Mouse (Mus musculus): ENCODE data around the gene Rab40c. TPM values are rescaled to one million over a fixed set of nuclear protein-coding genes. Genes with fewer than 3 reads are reported as not detected.
A peak's percentile ranks its signal among the peaks of the same experiment; 100 is the strongest.

The Rab40c gene
- polyA plus RNA-seq, 1 experiment from 2014 or later = 6.5 TPM

DNA sequence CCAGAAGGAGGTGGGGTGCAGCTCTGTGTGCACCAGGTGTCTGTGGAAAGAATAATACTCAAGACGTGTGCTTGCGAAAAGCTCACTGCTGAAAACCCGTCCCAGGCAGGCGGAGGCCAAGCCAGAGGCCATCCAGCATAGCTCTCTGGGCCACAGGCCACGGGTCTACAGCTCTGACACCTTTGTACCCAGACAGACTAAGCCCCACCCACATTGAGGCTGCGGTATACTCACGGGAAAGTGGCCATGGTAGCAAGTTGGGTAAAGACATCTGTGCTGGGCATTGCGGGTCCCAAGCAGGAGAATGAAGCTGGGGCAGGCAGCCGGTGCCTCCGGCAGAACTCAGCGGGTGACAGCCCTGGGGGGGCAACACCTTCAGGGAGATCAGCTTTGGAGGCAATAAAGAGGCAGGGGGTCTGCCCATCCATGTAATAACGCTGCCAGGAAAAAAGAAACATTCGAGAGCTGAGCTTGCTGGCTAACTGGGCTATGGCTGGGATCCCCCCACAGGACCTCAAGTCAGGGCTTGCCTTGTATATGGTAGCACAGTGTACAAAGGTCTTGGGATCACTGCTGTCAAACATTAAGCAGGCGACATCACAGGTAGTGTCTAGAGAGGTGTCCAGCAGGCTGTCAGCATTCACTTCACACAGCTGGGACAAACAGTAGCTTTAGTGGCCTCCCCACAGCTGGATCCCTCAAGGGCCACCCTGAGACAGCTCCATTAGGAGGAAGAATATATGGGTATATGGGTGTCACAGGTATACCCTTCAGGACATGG, 79.9 kb downstream of the Rab40c start:
- ATAC-seq (ENCODE audit: low read depth) (no peak), DNase-seq (no peak)
- H3K9me3 ChIP-seq (replicated peaks) = no peaks in the 10 kb centered on the region
- peak overlapping the region; percentile 50 for H3K27ac ChIP-seq
- H3K4me2 ChIP-seq = peak overlapping the region; percentile 9; the same call in 1 of the 2 replicates
- H3K4me3 ChIP-seq (replicated peaks) = no peak overlapping the region
- peaks cover 74% of the 10 kb centered on the region for H3K36me3 ChIP-seq
- WGBS (ENCODE audit: insufficient replicate concordance) = 80% methylated on average over 14 of the region's 14 CpGs
- no peaks in the 10 kb centered on the region for H3K27me3 ChIP-seq
- peaks cover 78% of the 10 kb centered on the region for H3K4me1 ChIP-seq (replicated peaks)
- no peak overlapping the region; the same call in 1 of the 2 replicates for H3K9ac ChIP-seq

DNA sequence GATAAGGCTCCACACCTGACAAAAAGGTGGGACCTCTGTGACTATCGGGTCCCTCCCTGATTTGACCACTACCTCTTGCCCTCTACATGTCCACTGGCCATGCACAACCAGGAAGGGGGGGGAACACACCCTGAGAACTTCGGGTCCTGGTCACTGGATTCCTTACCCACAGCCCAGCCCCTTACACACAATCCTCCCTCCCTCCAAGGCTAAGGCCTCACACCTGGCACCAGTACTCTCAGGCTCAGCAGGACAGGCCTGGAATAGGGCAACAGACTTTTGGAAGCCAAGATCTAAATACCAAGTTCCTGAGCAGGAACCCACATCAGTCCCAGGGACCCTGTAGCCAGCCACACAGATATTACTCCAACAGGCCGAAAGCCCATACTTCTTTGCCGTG, 80.6 kb downstream of the Rab40c start:
- WGBS (ENCODE audit: insufficient replicate concordance) = 71% methylated on average over 4 of the region's 4 CpGs
- peak overlapping the region; percentile 50; the same call in 1 of the 2 replicates for H3K27ac ChIP-seq

DNA sequence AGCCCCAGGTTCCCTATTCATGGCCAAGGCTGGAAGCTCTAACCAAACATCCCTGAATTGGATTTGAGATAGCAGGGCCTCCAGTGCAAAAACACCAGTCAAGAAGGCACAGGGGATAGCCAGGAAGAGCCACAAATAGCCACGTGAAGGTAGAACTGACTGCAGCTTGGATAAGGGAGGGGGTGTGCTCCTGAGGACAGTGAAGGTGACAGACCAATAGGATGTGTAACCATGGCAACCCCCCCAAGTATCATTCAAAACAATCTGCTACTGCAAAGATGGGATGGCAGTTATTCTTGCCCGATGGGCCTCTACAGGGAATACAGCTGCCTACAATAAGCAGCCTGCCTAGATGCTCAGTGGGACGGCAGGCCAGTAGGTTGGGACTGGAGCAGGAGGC, 82.0 kb downstream of the Rab40c start:
- peaks cover 74% of the 10 kb centered on the region for H3K4me1 ChIP-seq (replicated peaks)
- no peaks in the 10 kb centered on the region for H3K27me3 ChIP-seq
- ATAC-seq (ENCODE audit: low read depth) (no peak), DNase-seq (no peak)
- peaks cover 67% of the 10 kb centered on the region for H3K36me3 ChIP-seq
- WGBS (ENCODE audit: insufficient replicate concordance) = 52% methylated on average over 3 of the region's 3 CpGs
- H3K27ac ChIP-seq = peak overlapping the region; percentile 47; the same call in 1 of the 2 replicates
- no peak overlapping the region for H3K4me3 ChIP-seq (replicated peaks)
- no peak overlapping the region for H3K4me2 ChIP-seq
- H3K9me3 ChIP-seq (replicated peaks) = no peaks in the 10 kb centered on the region
- H3K9ac ChIP-seq = peak overlapping the region; percentile 61

More for the DNA sequence above, 80.6 kb downstream of the Rab40c start:
- Histone ChIP-seq H3K9me3 (replicated peaks) (no peaks in the 10 kb centered on the region), H3K4me3 (replicated peaks) (no peak overlapping the region), H3K9ac (no peak overlapping the region; the same call in 1 of the 2 replicates), H3K4me2 (no peak overlapping the region), H3K27me3 (no peaks in the 10 kb centered on the region), H3K36me3 (peaks cover 76% of the 10 kb centered on the region), H3K4me1 (replicated peaks) (peaks cover 83% of the 10 kb centered on the region)
- DNase-seq = no peak
- no peak for ATAC-seq (ENCODE audit: low read depth)

DNA sequence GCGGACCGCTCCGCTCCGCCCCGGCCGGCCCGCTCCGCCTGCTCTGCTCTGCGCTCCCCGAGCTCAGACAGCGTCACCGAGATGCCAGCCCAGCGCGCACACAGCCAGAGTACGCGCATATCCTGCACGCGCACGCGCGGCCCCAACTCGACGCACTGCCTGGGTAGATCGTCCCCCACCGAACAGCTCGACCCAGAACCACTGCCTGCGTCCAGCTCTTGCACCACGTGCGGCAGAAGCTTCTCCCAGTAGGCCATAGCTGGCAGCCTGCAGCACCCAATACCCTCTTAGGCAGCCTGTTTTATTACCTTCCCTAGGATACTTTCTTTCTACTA, 82.5 kb downstream of the Rab40c start, which contains the start of gene Rhbdl1:
Gene Rhbdl1, minus strand, starts transcription at position 220 of the 335 bp plus-strand sequence.
- Histone ChIP-seq H3K9me3 (replicated peaks) (no peaks in the 10 kb centered on the region), H3K4me1 (replicated peaks) (peaks cover 73% of the 10 kb centered on the region), H3K27ac (peak within 1 kb of the TSS; percentile 47), H3K36me3 (peaks cover 62% of the 10 kb centered on the region), H3K9ac (peak within 1 kb of the TSS; percentile 61), H3K4me3 (replicated peaks) (peak within 1 kb of the TSS; percentile 43), H3K4me2 (peak within 1 kb of the TSS; percentile 73), H3K27me3 (no peaks in the 10 kb centered on the region)
- WGBS (ENCODE audit: insufficient replicate concordance) = 10% methylated on average over 28 of the region's 29 CpGs
- DNase-seq (no peak), ATAC-seq (ENCODE audit: low read depth) (no peak)

DNA sequence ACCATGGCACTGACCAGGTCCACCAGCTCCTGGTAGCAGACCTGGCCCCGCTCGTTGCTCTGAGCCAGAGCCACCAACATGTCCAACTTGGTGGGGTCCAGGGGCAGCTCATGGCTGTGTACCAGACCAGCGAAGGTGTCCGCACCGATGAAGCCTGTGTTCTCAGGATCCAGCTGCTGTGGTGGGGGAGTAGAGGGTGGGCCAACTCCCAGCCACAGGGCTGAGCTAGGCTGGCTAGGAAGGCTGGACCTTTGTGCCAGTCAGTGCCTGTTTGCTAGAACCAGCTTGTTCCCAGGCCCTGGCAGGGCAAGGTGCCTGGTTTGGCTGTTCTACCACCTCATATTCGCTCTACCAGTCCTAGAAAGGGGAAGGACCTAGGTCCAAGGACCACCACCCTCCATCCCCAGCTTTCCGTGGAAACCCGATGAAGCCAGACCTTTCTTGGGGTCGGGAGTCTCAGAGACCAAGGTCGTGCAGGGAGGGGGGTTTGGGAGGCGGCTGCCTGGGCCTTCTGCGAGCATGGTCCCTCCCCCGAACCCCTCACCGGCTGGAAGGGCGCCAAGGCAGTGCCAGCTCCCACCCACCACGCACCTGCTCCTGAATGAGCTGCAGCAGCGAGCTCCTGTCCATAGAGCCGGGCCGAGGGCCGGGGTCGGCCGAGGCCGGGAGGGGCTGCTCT, 83.0 kb downstream of the Rab40c start:
- Histone ChIP-seq H3K9me3 (replicated peaks) (no peaks in the 10 kb centered on the region), H3K36me3 (peaks cover 62% of the 10 kb centered on the region), H3K4me2 (peak overlapping the region; percentile 73), H3K9ac (peak overlapping the region; percentile 61), H3K4me3 (replicated peaks) (peak overlapping the region; percentile 43), H3K4me1 (replicated peaks) (peaks cover 78% of the 10 kb centered on the region), H3K27ac (no peak overlapping the region; the same call in 1 of the 2 replicates), H3K27me3 (no peaks in the 10 kb centered on the region)
- ATAC-seq (ENCODE audit: low read depth) (no peak), DNase-seq (no peak)
- 26% methylated on average over 23 of the region's 23 CpGs for WGBS (ENCODE audit: insufficient replicate concordance)

DNA sequence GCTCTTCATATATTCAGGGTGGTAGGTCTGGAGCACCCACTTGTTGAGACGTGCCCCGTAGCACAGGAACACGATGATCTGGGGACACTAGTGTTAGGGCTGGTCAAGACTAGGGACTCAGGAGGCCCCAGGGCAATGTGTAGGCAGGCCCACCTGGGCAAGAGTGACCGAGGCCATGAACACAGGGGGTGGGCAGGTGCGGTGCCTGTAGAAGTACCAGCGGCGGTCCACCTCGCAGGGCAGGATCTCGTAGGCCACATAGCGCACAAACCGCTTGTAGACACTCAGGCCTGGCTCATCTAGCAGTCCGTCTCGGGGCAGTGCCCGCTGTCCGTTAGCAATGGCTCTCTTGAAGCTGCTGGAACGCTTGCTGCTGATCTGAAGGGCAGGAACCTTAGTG, 83.7 kb downstream of the Rab40c start:
- Histone ChIP-seq H3K9me3 (replicated peaks) (no peaks in the 10 kb centered on the region), H3K36me3 (peaks cover 62% of the 10 kb centered on the region), H3K9ac (no peak overlapping the region), H3K27ac (no peak overlapping the region), H3K4me1 (replicated peaks) (peaks cover 85% of the 10 kb centered on the region), H3K4me2 (peak overlapping the region; percentile 73; the same call in 1 of the 2 replicates), H3K4me3 (replicated peaks) (no peak overlapping the region), H3K27me3 (no peaks in the 10 kb centered on the region)
- DNase-seq (no peak), ATAC-seq (ENCODE audit: low read depth) (no peak)
- 88% methylated on average over 16 of the region's 16 CpGs for WGBS (ENCODE audit: insufficient replicate concordance)

DNA sequence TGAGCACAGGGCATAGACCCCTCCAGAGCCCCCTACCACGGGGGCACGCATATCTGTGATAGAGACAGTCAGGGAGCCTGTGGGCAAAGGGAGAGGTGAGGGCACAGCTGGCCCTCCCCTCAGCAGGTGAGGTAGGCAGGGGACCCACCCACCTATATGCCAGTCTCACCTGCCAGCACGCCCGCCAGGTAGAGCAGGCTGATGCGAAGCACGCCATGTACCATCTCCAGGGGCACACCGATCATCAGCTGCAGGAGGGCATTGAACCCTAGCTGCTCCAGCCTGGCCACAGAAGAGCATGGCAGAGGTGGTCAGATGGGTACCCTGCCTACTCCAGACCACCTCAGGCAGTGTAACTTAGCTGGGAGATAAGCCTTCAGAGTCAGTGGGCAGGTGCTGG, 84.2 kb downstream of the Rab40c start:
- H3K4me1 ChIP-seq (replicated peaks) = peaks cover 87% of the 10 kb centered on the region
- 74% methylated on average over 7 of the region's 7 CpGs for WGBS (ENCODE audit: insufficient replicate concordance)
- peak overlapping the region; percentile 99 for H3K4me2 ChIP-seq
- no peak for ATAC-seq (ENCODE audit: low read depth)
- H3K4me3 ChIP-seq (replicated peaks) = no peak overlapping the region
- peaks cover 62% of the 10 kb centered on the region for H3K36me3 ChIP-seq
- no peaks in the 10 kb centered on the region for H3K9me3 ChIP-seq (replicated peaks)
- no peak overlapping the region for H3K27ac ChIP-seq
- DNase-seq = no peak
- no peaks in the 10 kb centered on the region for H3K27me3 ChIP-seq
- 0 out of 2 replicates have a peak overlapping the region, but pooled peaks have one; percentile 92 for H3K9ac ChIP-seq

DNA sequence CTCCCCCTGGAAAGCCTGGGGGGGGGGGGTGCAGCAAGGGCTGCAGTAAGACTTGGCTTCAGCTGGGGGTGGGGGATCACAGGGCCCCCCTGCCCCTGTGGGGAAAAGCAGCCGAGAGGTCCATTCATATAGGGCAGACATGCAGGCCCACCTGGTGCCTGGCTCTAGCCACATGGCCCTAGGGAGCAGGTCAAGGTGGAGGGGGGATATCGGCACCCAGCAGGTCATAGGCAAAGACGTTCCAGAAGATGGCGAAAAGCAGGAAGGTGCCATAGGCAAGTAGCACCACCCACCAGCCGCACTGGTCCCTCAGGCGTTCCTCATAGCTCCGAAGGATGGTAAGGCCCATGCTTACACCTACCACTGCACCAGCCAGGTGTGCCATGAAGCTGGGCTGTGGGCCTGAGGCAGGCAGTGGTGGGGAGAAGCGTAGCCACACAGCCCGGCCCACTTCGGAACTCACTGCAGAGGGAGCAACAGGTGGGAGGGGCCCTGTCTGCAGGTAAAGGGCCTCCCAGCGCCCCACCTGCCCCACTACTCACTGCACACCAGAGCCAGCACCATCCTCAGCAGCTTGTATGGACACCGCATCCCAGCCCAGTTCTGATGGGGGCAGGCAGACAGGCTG, 84.8 kb downstream of the Rab40c start:
- 88% methylated on average over 12 of the region's 12 CpGs for WGBS (ENCODE audit: insufficient replicate concordance)
- H3K9me3 ChIP-seq (replicated peaks) = no peaks in the 10 kb centered on the region
- no peak for DNase-seq
- ATAC-seq (ENCODE audit: low read depth) = no peak
- peak overlapping the region; percentile 93 for H3K27ac ChIP-seq
- peak overlapping the region; percentile 92 for H3K9ac ChIP-seq
- H3K4me1 ChIP-seq (replicated peaks) = peaks cover 88% of the 10 kb centered on the region
- peak overlapping the region; percentile 85 for H3K4me3 ChIP-seq (replicated peaks)
- peaks cover 62% of the 10 kb centered on the region for H3K36me3 ChIP-seq
- peak overlapping the region; percentile 99 for H3K4me2 ChIP-seq
- H3K27me3 ChIP-seq = no peaks in the 10 kb centered on the region

DNA sequence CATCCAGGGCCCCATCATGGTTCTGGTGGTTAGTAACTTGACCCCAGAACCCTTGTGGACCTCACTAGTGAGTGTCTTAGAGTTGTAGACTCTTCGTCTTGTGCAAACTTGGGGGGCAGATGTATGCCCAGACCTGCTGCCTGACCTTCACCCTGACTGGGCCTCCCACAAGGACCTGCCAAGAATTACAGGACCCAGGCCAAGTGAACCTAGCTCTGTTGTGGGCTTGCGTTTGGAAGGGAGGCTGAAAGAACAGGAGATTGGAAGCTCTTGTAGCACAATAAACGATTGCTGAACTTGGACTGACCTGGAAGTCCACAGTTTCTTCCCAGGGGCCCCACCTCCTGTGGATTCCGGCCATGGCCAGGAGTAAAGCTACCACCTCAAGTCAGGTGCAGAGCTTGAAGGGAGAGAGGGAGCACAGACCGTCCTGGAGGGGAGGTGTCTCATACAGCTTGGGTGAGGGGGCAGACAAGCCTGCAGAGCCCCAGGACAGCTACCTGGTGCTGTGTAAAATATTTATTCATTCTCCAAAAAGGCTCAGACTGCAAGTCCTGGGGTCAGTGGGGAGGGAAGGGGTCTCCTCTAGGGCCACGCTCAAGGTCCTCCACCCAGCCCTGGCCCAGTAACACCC, 85.4 kb downstream of the Rab40c start:
- Histone ChIP-seq H3K4me3 (replicated peaks) (peak overlapping the region; percentile 85), H3K27me3 (no peaks in the 10 kb centered on the region), H3K4me1 (replicated peaks) (peaks cover 88% of the 10 kb centered on the region), H3K4me2 (peak overlapping the region; percentile 99), H3K27ac (peak overlapping the region; percentile 93), H3K9me3 (replicated peaks) (no peaks in the 10 kb centered on the region), H3K9ac (peak overlapping the region; percentile 92), H3K36me3 (peaks cover 58% of the 10 kb centered on the region)
- ATAC-seq (ENCODE audit: low read depth) (no peak), DNase-seq (no peak)
- WGBS (ENCODE audit: insufficient replicate concordance) = 34% methylated on average over 6 of the region's 6 CpGs

DNA sequence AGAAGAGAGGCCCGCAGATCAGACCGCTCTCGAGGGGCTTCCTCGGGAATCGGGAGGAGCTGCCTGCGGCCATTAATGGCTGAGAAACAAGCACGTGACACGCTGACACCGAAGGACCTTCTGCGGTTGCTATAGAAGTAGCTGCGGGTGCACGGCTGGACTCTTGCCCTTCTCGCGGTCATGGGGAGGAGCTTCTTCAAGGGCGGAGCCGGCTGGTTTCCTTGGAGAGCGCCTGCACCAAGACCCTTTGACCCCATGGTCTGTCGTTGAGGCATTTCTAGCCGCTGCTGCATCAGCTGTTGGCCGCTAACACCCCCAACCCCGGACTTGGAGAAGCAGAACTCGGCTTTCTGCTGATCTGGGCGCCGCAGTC, 86.2 kb downstream of the Rab40c start, which contains the start of gene Stub1:
Gene Stub1, minus strand, starts transcription at position 114 of the 373 bp plus-strand sequence.
- peak within 1 kb of the TSS; percentile 93 for H3K27ac ChIP-seq
- H3K27me3 ChIP-seq = no peaks in the 10 kb centered on the region
- peak within 1 kb of the TSS; percentile 85 for H3K4me3 ChIP-seq (replicated peaks)
- peak; percentile 51 for ATAC-seq (ENCODE audit: low read depth)
- DNase-seq = peak; percentile 76
- peak within 1 kb of the TSS; percentile 99 for H3K4me2 ChIP-seq
- H3K9me3 ChIP-seq (replicated peaks) = no peaks in the 10 kb centered on the region
- WGBS (ENCODE audit: insufficient replicate concordance) = under 1% methylated on average over 24 of the region's 24 CpGs
- H3K4me1 ChIP-seq (replicated peaks) = peaks cover 88% of the 10 kb centered on the region
- H3K36me3 ChIP-seq = peaks cover 53% of the 10 kb centered on the region
- peak within 1 kb of the TSS; percentile 92 for H3K9ac ChIP-seq
